Mouse (Mus musculus) kidney, adult 2 months (tissue): ENCODE results near the gene Wdr92. TPM values are rescaled to one million over a fixed set of nuclear protein-coding genes. Genes with fewer than 3 reads are reported as not detected.
A peak's percentile ranks its signal among the peaks of the same experiment; 100 is the strongest.

Experiments
- DNase-seq: peaks from one replicate; pipeline ENCODE4 v3.0.0; 2021
- H3K27ac ChIP-seq: fragments of 200-500 bp; 2 replicates; pipeline ENCODE4 v1.5.1; 2012; ENCODE audit warnings: low read depth, low read length, control low read depth, inconsistent platforms; ENCODE audit not compliant: insufficient read depth
- H3K27me3 ChIP-seq: fragments of 200-500 bp; replicated peaks from 2 replicates; pipeline ENCODE4 v1.6.1; 2012; ENCODE audit warnings: mild to moderate bottlenecking, moderate library complexity, low read length, inconsistent platforms; ENCODE audit not compliant: control insufficient read depth, insufficient read depth
- H3K36me3 ChIP-seq: fragments of 200-500 bp; 2 replicates; pipeline ENCODE4 v1.6.1; 2012; ENCODE audit warnings: mild to moderate bottlenecking, moderate library complexity, low read length, inconsistent platforms; ENCODE audit not compliant: control insufficient read depth, insufficient read depth
- H3K4me1 ChIP-seq: fragments of 200-500 bp; 2 replicates; pipeline ENCODE4 v1.6.1; 2011; ENCODE audit warnings: low read length; ENCODE audit not compliant: control insufficient read depth, insufficient read depth
- H3K4me3 ChIP-seq: fragments of 200-500 bp; 2 replicates; pipeline ENCODE4 v1.5.1; 2011; ENCODE audit warnings: mild to moderate bottlenecking, low read depth, low read length, control low read depth; ENCODE audit not compliant: insufficient read depth
- CTCF ChIP-seq: fragments of 200-500 bp; conservative IDR thresholded peaks from 2 replicates; pipeline ENCODE4 v1.5.1; 2011; ENCODE audit warnings: low read depth, mild to moderate bottlenecking, control low read depth, low read length, moderate library complexity, mixed read lengths; ENCODE audit not compliant: insufficient read depth, insufficient read length
- POLR2A ChIP-seq: fragments of 200-500 bp; IDR thresholded peaks from one replicate; pipeline ENCODE4 v1.6.1; 2011; ENCODE audit warnings: low read depth, low read length, control low read depth
- WGBS: fragments of 180-500 bp; shearing (Covaris S2); methylation state at CpG from one replicate; pipeline ENCODE4 v1.1.7; 2018; 5-methylcytosine and 5-hydroxymethylcytosine counted together
- polyA plus RNA-seq: library from polyadenylated mRNA; depleted of rRNA; stranded (reverse); fragments of >200 nt; gene quantifications from 2 replicates; pipeline ENCODE4 v1.2.3, GENCODE M21; 2012; rRNA removed

The Wdr92 gene
- 6.3 and 8.1 TPM in 2 replicates for polyA plus RNA-seq

DNA sequence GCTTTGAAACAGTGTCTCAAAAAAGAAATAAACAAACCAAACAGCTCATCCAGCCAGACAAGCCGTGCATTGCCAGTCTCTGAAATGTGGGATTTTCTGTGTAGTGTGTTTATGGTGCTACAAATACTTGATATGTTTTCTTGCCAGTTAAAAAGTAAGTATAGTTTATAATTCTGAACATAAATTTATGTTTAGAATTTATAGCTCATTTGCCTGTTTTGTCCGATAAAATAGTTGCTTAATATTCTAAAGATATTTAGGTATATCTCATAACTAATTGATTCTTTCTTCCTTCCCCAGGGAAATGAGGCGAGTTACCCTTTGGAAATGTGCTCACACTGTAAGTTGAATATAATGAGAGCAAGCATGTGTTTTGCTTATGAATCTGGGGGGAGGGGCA, at the start of gene Wdr92:
Wdr92 (plus strand) TSS at position 301 of the 400 bp plus-strand sequence.
- Histone ChIP-seq H3K36me3 (no peaks in the 10 kb centered on the region; the same call in 1 of the 2 replicates), H3K4me1 (peaks cover 2% of the 10 kb centered on the region; the same call in 1 of the 2 replicates), H3K27ac (no peak within 1 kb of the TSS), H3K4me3 (no peak within 1 kb of the TSS), H3K27me3 (no peaks in the 10 kb centered on the region)
- WGBS: 77% methylated on average over 3 of the region's 3 CpGs
- DNase-seq: no peak
- TF ChIP-seq CTCF: no peak
- no peak for TF ChIP-seq POLR2A

DNA sequence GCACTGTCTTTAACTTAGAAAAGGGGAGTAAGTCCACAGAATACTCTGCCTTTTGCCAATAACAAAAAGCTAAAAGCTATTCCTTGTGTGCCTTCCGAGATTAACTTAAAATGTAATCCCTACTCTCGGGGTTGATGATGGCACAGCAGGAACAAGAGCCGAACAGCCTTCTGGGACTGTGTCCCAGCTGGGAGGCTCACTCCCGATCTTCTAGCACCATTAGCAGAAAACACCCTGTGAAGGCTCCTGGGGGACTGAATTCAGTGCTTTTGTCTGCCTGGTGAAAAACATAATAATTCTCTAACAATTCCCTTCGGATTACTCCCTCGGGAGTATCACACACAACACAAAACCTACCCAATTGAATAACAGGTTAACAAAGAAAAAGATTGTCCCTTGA, 46.3 kb upstream of the Wdr92 start:
- H3K27me3 ChIP-seq: no peaks in the 10 kb centered on the region
- no peak for DNase-seq
- H3K36me3 ChIP-seq: no peaks in the 10 kb centered on the region
- TF ChIP-seq CTCF: no peak
- TF ChIP-seq POLR2A: no peak
- WGBS: 52% methylated on average over 6 of the region's 6 CpGs
- no peak overlapping the region for H3K27ac ChIP-seq
- H3K4me1 ChIP-seq: no peaks in the 10 kb centered on the region
- no peak overlapping the region for H3K4me3 ChIP-seq

DNA sequence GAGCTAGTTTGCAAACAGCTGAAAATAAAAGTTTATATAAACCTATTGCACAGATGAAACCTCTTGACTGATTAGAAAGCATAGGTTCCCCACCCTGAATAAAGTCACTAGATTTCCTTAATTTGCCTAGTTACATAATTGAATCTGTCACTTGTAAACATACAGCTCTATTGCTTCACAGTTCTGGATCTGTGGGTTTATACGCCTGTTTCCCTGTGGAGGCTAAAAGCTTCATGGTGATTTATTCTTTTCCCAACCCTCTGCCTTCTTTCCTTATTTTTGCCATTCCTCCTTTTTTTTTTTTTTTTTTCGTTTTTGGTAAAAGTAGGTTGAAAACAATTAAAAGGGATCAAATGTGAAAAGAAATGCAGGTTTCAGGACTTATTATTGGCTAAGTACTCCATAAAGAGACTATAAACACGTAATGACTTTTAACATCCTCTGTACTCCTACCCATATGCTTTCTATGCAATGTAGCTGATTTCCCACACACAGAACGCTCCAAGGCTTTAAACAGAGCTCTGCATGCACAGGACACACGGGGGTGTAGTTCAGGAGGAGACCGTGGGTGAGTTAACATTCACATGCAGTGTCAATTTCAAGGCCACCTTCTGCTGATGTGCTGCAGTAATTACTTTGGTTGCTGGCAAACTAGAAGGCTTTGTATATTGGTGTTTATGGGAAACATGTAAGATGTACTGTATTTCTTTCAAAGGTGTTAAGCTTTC, 43.4 kb upstream of the Wdr92 start:
- no peaks in the 10 kb centered on the region for H3K4me1 ChIP-seq
- H3K36me3 ChIP-seq: no peaks in the 10 kb centered on the region
- no peak for TF ChIP-seq CTCF
- no peak for TF ChIP-seq POLR2A
- H3K27ac ChIP-seq: no peak overlapping the region
- no peak overlapping the region for H3K4me3 ChIP-seq
- WGBS: 39% methylated on average over 6 of the region's 6 CpGs
- no peaks in the 10 kb centered on the region for H3K27me3 ChIP-seq
- DNase-seq: no peak

DNA sequence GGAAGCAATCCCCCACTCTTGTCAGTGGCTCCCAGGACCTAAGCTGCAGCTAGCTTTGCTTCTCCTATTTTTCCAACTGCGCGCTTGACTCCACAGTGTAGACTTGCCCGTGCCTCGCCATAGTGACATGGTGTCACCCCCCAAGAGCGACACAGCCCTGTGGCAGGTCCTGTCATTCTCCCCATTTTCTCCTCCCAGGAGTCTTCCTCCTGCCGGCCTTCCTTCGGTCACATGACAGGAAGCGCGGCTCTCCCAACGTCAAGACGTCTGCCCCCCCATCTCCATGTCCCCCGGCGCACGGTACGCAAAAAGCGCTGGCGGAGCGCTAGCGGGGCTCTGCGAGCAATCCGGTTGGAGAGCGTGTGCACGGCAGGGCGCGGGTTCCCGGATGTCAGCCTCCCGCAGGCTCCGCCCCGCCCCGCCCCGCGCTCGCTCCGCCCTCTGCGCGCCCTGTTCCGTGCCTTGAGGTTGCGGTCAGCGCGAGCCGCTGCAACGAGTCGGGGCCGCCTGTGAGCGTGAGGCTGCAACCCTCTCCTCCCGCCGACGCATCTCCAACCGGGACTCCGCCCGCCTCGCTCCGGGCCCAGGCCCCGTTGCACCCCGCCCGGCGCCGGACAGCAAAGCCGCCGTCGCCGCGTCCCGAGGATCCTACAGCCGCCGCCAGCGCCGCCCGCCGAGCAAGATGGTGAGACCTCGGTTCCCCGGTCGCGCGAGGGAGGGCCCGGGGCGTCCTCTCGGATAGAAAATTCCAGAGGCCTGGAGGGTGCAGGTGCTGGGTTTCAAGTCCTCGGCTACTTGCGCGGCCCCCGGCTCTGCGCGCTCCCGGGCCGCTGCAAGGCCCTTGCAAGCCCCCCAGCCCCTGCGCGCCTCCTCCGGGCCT, 22.8 kb upstream of the Wdr92 start, which contains the start of gene Ppp3r1:
Ppp3r1 (plus strand) TSS at position 406 of the 880 bp plus-strand sequence.
- Histone ChIP-seq H3K27me3 (no peaks in the 10 kb centered on the region), H3K4me1 (peaks cover 2% of the 10 kb centered on the region; the same call in 1 of the 2 replicates), H3K36me3 (no peaks in the 10 kb centered on the region), H3K27ac (peak within 1 kb of the TSS; percentile 66), H3K4me3 (peak within 1 kb of the TSS; percentile 63)
- peak; percentile 78 for TF ChIP-seq POLR2A
- TF ChIP-seq CTCF: no peak
- WGBS: under 1% methylated on average over 86 of the region's 89 CpGs
- peak; percentile 98 for DNase-seq

DNA sequence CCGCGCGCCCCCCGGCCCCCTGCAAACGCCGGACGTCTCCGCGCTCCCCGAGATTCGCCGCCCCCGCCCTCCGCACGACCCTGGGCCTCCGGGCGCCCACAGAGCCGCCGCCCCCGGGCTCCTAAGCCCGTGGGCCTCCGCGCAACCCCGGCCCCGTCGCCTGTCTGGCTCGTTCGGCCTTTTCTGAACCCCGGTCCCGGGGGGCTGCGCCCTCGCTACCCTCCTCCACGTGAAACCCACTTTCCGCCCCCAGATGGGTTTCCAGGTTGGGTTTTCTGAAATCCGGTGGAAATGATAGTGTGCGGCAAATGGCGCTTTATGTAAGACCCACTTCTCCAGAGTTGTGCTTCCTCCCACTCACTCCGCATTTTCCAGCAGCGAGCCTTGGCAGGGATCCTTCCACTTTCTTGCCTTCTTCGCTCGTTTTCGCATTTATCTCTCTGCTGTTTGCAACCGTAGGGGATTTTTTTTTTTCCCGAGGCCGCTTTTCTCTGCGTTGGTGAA, 22.1 kb upstream of the Wdr92 start:
- TF ChIP-seq CTCF (no peak), POLR2A (no peak)
- H3K27me3 ChIP-seq: no peaks in the 10 kb centered on the region
- H3K4me1 ChIP-seq: peaks cover 4% of the 10 kb centered on the region
- DNase-seq: peak; percentile 52
- peak overlapping the region; percentile 66 for H3K27ac ChIP-seq
- peak overlapping the region; percentile 63 for H3K4me3 ChIP-seq
- 1% methylated on average over 46 of the region's 46 CpGs for WGBS
- H3K36me3 ChIP-seq: no peaks in the 10 kb centered on the region

DNA sequence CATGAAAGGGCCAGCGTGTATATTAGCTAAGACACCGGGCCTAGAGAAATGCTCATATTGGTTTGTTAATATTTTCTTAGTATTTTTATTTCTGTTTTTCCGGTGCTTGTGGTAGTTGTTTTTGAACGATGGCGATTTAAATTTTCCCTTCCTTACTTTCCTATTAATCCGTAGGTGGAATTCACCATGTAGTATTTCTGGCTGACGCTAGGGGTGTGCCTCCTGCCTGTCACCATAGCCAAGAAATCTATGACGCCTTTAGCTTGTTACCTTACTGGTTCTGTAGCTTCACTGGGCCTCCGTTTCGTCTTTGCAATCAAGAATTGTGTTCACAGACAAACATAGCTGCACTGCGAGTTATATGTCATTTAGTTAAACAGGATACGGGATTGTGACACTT, 21.7 kb upstream of the Wdr92 start:
- Histone ChIP-seq H3K36me3 (no peaks in the 10 kb centered on the region), H3K4me1 (peaks cover 5% of the 10 kb centered on the region), H3K4me3 (peak overlapping the region; percentile 63), H3K27ac (peak overlapping the region; percentile 66), H3K27me3 (no peaks in the 10 kb centered on the region)
- DNase-seq: peak; percentile 80
- WGBS: under 1% methylated on average over 12 of the region's 12 CpGs
- no peak for TF ChIP-seq POLR2A
- TF ChIP-seq CTCF: peak; percentile 72
